Mouse (Mus musculus): Measurements from ENCODE around the gene Hjurp.

Hjurp gene

DNA sequence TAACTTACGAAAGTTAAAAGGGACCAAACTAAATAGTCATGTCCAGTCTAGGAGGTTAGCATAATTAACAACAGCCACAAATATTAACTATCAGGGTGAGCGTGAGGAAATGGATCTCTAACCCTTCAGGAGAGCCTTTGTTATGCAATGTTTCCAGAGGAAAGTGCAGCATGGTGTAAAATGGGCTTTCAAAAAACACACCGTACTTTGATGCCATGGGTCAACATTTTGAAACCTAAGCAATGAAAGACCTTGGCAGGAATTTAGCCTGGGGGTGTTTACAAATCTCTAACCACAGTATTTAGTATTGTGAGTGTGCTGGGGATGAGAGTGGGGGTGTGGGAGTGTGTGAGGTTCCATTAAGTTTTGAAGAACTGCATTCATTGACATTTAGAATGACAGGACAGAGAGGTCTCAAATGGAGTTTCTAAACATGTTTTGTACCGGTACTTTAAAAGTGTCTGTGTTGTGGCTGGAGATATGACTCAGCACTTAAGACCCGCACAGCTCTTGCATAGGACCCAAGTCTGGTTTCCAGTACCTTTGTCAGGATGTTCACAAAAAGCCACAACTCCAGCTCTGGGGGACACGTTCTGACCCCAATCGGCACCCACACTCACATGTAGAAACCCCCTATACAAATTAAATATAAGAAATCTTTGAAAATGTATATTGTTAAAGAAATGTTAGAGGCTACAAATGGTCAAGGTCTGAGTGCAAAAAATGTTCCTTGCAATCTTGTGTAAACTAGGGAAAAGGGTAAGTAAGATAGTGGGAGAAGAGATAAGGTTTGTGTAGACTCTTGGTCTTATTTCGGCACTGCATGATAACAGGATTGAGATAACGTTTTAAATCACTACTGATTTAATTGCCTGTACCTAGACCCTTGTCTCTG lies 1.9 kb upstream of the Hjurp start:
- DNase-seq (ENCODE audit: low spot score), result no peak

DNA sequence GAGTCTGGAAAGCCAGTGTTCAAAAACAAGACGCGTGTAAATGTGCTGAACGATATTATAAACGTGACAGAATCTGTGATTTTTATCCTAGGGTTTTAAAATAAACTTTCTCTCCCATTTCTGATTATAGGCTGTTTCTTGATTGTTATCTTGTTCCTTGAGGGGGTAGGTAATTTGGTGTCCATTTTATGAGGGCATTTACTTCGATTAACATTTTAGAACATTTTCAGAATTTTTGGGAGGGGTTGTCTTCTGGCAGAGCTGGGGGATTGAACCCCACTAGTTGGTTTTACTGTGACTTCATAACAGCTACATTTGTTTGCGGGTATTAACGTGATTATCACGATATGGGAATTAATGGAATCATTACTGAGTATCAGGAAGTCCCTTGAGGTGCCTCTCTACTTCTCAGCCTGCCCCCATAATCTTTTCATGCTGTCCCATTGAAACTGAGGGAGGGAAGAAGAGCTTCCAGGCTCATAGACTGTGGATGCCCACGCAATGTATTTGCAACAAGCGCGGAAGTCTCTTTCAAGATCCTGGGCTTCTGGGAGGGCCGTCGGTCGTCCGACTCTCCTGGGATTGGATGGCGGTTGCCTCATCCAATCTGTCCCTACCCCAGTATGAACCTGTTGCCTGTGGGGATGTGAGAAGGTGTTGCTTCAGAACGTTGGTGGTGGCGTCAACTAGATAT lies 532 bp upstream of the Hjurp start:
- DNase-seq (ENCODE audit: low spot score), result no peak

DNA sequence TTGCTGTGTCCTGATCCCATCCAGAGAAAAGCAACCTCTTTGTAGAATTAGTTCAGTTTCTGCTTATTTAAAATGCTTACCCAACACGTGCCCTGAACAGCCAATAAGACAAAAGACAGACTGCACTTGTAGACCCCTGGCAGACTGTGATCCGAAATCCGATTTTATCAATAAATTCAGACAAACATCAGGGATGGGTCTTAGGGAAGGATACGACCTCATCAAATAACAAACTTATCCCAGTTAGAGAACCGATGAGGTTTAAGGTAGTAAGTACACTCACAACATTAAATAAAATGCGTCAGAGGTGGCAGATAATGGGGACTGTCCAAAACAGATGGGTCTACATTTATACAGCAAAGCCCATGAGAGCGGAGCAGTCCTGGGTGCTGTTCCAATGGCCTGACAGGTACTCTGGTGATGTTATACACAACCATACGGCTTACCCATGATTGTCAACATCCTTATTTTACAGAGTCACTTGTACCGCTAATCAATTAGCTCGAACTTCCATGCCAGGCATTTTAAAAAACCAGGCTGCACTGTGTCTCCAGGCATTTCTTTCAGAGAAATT lies 822 bp downstream of the Hjurp start:
- DNase-seq (ENCODE audit: low spot score), result no peak

DNA sequence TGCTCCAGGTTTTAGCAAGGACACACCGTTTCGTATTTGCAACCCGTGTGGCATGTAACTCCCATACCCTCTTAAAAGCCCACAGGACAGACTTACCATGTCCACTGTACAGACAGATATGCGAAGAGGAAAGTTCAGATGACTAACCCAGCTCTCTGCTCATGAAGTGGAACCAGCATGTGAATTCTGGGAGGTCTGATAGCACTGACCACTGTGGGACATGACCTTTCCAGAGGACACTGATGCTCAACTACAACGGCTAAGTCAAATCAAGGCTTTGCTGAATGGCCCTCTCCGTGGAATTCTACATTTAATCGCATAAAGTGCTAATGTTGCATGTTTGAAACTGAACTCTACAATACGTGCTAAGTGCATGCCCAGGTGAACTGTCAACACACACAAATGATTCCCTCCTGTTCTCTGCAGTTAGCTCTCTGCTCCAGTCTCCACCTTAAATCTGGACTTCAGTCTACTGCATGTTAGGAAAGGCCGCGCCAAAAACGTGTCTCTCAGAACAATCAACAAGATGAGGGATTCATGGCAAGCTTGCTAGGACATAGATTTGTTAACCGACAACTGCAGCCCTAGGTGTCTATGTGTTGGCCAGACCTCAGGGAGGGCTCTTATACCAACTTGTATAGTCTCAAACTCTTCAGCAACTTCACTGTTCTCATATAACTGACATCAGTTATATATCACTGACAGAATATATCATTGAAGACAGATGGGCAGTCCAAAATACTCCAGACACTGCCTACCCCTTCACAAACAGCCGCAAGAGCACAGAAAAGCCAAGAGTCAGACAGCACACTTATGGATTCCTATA lies 1.5 kb downstream of the Hjurp start:
- no peak for DNase-seq (ENCODE audit: low spot score)

DNA sequence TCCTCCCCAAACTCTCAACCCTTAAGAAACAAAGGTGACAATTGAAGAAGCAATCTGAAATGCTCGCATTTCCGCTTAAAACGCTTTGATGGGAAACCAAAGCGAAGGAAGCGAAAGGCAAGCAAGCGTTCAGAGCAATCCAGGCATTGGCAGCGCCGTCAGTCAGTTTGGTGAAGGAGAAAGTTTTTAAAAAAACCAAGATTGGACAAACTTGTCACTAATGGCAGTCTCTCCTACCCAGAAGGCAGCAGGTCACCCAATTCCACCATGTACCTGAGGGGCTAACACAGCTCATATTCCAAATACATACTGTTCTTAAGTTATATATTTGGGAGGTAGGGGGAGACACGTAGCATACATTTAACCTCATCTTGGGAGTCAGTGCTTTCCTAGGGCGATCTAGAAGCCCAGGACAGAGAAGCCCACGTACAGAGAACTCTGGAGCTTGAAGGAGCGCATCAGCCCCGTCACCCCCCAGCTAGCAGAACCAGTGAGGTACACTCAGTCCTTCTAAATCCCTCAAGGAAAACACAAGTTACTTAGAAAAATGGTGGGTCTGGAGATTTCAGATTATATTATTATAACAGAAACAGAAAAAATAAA lies 2.3 kb downstream of the Hjurp start:
- DNase-seq (ENCODE audit: low spot score), result no peak

DNA sequence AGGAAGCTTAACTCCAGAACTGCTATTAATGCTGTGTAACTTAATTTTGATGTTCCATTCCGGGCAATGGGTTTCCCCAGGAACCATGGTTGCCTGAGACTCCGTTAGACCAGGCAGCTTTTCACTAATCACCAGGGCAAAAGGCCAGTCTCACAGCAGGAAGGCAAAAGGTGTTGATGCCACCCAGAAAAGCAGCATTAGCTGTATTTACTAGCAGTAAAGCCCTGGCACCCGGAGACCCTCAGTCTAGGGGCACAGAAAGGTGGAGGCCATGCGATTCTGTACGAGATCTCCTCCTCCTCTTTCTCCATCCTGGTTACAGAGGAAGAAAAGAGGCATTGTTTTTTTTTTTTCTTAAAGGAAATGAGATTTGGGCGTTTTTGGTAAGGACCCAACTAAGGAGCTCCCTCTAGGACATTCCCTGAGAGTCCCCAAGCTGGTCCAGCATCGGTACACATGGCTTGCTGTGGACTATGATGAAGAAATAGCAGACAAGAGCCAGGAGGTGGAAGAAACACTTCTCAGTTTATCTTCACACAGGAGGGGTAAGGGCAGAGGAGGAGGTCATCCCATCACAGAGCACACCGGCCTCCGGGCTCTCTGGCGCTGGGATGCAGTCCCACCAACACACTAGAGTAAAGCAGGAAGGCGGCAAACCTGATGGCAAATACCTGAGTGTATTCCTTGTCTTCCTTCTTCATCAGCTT lies 2.9 kb downstream of the Hjurp start:
- no peak for DNase-seq (ENCODE audit: low spot score)

DNA sequence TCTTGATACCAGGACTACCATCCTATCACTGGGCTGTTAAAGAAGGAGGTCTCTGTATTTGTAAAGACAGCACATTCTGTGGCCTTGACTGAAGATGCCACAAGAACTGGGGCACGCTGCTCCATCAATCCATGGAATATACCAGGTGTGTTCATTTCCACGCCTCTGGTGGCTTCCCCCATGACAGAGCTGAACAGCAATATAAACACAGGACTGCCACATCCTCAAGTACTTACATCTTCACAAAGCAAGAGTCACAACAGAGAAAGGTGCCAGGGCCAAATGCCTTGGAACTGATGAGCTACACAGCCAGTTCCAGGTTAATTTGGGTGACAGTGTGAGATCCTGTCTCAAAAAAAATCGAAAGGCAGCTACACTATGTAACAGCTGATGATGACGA lies 3.6 kb downstream of the Hjurp start:
- no peak for DNase-seq (ENCODE audit: low spot score)

DNA sequence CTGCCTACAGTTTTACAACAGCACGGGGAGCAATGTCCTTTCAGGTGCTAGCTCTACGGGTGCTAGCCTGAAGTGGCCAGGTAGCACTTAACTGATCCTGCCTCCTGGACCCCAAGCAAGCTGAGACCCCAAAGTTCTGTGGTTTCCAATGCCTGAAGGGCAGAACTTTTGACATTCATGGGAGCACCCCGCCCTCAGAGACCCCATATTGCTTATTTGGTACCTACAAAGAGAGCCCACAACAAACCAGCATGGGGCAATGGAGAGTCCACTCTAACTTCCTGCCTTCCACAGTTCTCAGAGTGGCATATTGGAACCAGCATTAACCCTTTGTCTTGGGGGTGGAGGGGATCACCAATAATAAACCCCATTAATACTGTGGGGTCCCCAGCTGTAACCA lies 4.1 kb downstream of the Hjurp start:
- DNase-seq (ENCODE audit: low spot score), result no peak

DNA sequence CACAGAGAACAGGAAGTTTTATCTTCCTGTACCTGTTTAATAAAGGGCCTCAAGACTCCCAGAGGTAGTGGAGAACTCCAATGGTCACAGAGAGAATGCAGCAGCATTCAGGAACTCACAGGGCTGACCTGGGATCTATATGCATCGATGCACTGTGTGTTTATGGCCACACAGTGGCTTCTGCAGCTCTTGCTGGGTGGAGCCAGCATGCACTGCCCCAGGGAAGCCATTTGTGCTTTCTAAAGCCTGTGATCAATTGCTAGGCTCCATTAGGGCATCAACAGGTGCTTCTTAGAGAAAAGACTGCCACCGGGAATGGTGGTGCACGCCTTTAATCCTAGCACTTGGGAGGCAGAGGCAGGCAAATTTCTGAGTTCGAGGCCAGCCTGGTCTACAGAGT lies 4.6 kb downstream of the Hjurp start:
- DNase-seq (ENCODE audit: low spot score), result no peak

DNA sequence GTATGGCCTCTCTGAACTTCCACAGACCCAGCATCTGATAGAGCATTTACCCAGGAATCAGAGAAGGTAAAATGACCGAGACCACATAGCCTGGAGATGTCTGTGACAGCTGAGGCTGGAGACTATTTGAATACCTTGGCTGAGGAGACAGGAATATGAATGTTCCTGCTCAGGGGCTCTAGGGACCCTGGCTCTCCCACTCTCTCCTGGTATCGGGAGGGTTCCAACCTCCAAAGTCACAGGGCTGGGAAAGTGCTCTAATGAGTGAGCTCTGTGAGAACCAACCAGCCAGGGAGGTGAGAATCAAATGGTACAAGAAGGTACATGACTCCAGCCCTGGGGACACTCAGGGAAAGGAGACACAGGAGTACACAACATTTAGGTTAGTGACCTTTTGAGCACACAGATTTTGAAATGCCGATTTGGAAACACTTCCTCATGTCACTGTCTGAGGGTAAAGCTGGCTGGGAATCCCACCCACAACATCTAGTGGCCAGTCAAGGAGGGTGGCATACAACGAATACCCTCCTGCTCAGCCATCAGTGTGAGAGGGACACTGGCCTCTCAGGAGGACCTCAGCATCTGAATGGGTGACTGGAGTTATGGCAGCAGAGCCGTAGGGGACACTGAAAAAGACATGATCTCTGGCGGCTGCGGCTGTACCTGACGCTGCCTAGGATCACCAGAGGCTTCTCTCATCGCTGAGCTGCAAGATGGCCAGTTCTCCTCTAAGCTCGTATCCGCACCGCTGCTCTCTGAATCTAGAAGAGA lies 7.7 kb downstream of the Hjurp start:
- no peak for DNase-seq (ENCODE audit: low spot score)

DNA sequence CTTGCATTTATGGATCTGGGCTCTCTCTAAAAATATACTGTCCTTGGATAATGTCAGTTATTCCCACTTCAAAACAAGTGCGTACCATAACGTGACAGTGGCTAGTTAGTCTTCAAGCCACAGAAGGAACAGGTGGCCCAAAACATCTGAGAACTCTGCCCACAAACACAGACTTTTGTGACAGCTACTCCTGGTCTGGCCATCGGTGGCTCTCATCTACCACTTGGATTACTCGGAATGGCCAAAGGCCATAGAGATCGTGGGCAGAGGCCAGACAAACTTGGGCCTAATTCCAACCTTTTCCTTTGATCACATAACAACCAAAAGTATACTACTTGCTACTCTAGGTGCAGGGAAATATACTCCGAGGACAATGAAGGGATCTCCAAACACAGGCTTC lies 9.4 kb downstream of the Hjurp start:
- DNase-seq (ENCODE audit: low spot score), result no peak

DNA sequence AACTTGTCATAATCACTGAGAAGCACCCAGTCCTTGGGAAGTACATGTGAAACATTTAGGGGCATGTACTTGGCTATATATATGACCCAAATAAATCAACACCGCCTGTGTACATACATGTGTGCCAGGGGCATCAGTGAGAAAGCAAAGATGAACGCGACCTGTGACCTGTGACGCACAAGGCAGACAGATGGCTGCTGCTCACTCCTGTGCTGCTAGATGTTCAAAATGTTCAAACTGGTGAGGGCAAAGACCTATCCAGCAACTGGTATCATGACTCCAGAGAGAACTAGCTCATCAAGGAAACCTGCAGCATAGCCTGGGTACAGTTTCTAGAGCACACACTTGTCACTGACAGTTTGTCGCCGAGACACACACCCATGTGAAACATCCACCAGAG lies 9.9 kb downstream of the Hjurp start:
- no peak for DNase-seq (ENCODE audit: low spot score)

DNA sequence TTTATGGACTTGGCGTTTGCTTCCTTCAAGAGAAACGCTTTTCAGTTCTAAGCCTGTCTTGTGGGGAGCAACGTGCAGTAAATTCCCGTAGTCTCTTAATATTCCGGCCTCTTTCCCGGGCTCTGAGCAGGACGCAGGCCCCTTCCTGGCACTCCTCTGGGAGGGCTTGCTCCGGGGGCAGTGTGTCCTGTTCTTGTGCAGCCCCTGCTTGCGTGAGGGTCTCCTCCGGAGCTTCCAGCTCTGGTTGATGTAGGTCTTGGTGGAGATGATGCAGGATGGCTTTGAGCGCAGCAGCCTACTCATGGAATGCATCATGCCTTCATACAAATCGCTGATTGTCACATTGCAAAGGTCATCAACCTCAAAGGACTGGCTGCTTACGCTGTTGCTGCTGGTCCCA lies 11.3 kb downstream of the Hjurp start:
- DNase-seq (ENCODE audit: low spot score), result no peak

DNA sequence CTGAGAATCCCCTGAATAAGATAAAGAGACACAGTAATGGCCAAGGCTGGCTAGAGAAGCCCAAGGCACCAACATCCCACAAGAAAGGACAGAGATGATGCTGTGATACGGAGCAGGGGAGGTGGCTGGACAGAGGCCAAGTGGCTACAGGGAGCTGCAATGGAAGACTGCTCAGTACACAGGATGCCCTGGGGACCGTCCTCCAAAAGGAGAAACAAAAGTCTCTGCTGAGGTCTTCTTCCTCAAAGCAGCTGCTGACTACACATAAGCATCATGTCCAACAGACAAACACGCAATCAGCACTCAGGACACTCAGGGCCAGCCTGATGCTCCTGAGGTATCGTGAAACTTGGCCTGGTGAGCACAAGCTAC lies 12.6 kb downstream of the Hjurp start:
- no peak for DNase-seq (ENCODE audit: low spot score)

DNA sequence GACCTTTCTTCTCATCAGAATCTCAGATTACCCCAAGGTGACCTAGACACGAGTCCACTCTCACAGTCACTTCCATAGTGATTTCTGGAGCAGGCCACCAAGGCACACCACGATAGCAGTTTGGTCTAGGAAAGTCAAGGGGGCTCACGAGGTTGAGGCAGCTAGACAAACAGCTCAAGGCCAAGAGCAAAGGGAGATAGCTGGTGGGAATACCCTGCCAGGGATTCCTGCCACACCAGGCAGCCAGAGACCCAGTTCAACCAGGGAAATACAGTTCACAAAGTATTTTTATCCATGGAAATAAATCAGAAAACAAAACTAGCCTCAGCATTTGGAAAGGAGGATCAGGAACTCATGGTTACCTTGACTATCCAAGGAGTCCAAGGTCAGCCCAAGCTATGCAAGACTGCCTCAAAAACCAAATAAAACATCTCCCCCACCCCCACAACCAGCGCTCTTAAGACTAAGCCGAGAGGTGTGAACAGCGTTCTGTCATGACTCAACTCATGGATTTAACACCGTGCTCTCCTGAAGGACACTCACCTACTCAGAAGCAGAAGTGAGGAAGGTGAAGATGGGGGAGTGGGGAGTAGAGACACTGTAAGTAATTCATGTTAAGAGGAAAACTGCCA lies 13.1 kb downstream of the Hjurp start:
- DNase-seq (ENCODE audit: low spot score), result no peak

DNA sequence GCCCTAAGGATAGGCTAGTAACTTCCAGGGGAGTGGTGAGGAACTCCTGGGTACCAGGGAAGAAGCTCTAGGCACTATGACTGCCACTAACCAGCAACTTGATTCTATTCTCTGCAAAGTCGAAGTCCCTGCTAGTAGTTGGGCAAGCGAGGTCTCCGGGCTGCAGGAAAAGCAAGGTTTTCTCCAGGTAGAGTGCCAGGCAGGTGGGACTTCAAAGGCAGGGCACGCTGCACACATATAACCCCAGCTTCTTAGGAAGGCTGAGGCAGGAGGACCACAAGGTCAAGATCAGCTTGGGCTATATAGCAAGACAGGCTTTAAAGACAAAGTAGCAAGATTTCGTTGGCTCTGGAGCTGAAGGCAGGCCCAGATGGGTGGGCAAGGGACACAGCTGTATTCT lies 13.7 kb downstream of the Hjurp start:
- no peak for DNase-seq (ENCODE audit: low spot score)

DNA sequence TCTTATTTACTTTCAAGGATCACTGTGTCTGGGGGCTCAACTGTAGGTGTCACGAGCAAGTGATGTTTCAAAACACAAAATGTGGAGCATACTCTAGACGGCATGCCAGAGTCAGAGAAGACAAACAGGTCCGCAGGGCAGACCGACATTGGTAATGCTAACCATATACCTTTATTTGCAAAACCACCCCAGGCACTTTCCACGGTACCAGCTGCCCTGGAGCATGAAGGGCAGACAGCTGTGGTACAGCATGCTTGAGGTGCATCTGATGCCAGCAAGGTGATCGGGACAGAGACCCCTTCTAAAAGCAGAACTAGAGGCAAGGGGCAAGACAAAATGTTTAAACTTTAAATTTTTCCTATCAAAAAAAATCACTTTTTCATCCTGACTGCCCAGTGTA lies 14.5 kb downstream of the Hjurp start:
- DNase-seq (ENCODE audit: low spot score), result no peak

DNA sequence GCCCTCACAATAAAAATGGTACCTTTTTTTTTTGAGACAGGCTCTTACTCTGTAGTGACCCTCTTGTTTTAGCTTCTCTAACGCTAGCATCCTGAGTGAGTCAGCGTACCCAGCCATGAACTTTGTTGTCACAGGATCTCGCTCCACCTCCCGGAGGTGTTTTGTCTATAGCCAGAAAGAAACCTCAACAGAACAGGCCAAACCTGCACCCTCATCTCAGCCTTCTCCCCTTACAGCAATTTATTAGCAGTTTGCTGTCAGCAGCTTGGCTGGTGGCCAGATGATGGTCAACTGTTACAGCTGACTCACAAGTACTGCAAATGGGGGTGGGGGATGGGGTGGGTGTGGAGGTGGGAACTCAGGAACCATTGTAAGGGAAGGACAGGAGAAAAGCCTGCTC lies 15.2 kb downstream of the Hjurp start:
- no peak for DNase-seq (ENCODE audit: low spot score)

DNA sequence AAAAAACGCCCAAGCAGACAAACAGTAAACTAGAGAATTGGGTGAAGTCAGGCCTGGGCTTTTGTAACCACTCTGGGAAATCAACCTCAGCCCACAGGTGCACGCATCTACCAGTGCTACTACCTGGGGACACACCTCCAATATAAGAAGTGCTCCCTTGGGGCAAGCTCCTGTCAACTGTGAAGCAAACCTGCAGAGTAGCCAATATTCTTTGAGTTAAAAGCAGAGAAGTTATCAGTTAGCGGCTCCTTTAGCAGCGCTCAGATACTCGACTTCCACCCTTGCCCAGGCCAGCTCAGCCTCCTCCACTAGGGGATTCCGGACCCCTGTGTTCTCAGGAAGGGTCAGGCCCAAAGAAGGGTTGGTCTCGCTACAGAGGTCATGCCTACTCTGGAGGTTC lies 15.7 kb downstream of the Hjurp start:
- DNase-seq (ENCODE audit: low spot score), result no peak

Data from testis, postnatal 14 days (tissue).